Mouse (Mus musculus) gastrocnemius, adult 2 months (tissue): ENCODE data around the gene Ube2f. TPM values are rescaled to one million over a fixed set of nuclear protein-coding genes. Genes with fewer than 3 reads are reported as not detected.

Source experiments
- DNase-seq: peaks from one replicate; pipeline ENCODE4 v3.0.0; 2022
- H3K27ac ChIP-seq: fragments of 200-600 bp; 2 replicates; pipeline ENCODE4 v1.8.1; 2022; ENCODE audit warnings: mild to moderate bottlenecking
- H3K4me3 ChIP-seq: fragments of 200-600 bp; 2 replicates; pipeline ENCODE4 v1.8.1; 2022; ENCODE audit warnings: mild to moderate bottlenecking, moderate library complexity
- CTCF ChIP-seq: fragments of 200-600 bp; IDR thresholded peaks from 2 replicates; pipeline ENCODE4 v1.8.1; 2022; ENCODE audit warnings: antibody characterized with exemption, mild to moderate bottlenecking, moderate library complexity
- intact Hi-C: fragments of 180-260 bp; cut with DNase I; formaldehyde crosslinking; loops from one replicate; pipeline ENCODE4 v1.15.1; 2025
- total RNA-seq, 2 experiments: library from RNA; stranded (reverse); gene quantifications; 2 replicates each; pipeline ENCODE4 v1.2.3; 2021

Ube2f gene
- total RNA-seq, 2 experiments from 2014 or later = 52.1 to 61.6 TPM

DNA sequence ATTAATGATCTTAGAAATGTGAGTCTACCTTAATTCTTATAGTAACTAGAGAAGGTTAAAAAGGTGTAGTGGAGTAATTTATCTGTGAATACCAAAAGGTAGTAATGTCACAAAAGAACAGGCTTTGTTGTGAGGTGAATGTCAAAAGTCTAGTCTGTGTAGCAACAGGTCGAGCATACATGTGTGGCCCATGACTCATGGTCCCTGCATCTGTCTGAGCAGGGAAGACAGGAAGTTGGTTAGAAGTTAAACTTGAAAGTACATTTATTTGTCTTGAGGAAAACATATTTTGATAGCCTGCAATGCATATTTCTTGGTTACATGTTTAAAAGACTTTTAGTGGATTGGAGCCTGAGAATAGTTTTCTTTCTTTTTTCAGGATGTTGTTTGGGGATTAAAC, 29.0 kb downstream of the Ube2f start:
- intact Hi-C loops = no loop called here
- H3K27ac ChIP-seq = no peak overlapping the region
- H3K4me3 ChIP-seq = no peak overlapping the region
- no peak for DNase-seq
- no peak for TF ChIP-seq CTCF

DNA sequence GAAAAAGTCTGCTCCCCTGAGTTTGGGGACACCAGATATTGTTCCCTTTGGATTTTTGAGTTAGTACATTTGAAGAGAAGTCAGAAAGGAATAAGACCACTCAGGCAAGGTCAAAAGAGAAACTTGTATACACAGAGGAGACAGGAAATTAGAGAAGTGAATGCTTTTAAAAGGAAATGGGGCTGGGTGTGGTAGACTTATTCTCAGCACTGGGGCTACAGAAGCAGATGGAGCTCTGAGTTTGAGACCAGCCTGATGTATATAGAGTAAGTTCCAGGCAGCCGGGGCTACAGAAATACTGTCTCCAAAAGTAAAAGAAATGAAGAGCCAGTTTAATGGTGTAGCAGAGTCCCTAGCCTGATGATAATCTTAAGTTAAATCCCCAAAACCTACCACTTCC, 32.5 kb downstream of the Ube2f start:
- no peak for DNase-seq
- intact Hi-C loops = no loop called here
- no peak for TF ChIP-seq CTCF
- H3K27ac ChIP-seq = no peak overlapping the region
- H3K4me3 ChIP-seq = no peak overlapping the region

DNA sequence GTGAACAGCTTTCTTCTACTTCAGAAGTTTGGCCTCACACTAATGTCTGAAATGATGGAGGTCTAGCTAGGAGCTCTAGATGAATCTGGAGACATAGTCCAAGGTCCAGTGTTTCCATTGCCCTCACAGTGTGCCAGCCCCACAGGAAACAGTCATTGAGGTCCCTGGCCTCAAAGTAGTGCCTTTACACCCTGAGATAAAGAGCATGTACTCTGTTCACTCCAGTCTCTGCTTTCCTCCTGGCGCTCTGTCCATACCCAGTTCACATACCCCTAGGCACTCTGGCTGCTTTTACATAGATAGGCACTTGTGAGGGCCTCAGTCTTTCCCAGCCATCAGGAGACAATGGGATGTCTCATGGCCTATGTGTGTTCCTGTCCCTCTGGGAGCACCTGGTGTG, 39.3 kb downstream of the Ube2f start:
- Histone ChIP-seq H3K4me3 (no peak overlapping the region), H3K27ac (no peak overlapping the region)
- TF ChIP-seq CTCF = no peak
- intact Hi-C loops = no loop called here
- no peak for DNase-seq

DNA sequence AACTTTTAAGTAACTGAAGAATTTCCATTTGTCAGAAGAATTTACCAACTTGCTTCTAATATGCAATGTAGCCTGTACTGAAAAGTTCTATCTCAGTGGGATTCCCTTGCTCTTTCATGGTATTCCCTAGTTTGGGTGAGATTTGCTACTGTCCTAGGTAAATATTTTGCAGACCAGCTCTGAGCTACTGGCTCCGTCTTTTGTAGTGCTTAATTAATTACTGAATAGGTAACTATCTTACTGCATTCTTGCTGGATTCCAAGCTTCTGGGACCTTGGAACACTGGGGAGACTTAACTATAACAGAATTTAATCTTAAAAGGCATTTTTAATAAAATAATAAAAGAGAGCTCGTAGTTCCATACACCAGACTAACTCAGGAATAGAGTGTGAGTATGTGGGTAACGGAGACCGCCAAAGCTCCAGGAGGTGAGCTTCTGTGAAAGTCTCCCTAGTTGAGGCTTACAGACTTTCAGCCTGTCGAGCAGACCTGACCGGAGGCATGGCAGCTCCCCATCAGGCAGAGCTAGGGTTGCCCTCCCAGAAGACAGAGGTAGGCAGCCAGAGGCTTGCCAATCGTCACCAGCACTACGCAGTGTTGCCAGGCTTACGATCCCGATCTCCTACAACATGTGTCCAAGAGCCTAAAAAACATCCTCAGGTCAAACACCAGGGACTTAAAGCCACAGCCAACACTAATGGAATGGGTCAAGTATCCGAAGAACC, 42.2 kb downstream of the Ube2f start:
- no peak for TF ChIP-seq CTCF
- no peak for DNase-seq
- Histone ChIP-seq H3K27ac (no peak overlapping the region), H3K4me3 (no peak overlapping the region)
- intact Hi-C loops = no loop called here

DNA sequence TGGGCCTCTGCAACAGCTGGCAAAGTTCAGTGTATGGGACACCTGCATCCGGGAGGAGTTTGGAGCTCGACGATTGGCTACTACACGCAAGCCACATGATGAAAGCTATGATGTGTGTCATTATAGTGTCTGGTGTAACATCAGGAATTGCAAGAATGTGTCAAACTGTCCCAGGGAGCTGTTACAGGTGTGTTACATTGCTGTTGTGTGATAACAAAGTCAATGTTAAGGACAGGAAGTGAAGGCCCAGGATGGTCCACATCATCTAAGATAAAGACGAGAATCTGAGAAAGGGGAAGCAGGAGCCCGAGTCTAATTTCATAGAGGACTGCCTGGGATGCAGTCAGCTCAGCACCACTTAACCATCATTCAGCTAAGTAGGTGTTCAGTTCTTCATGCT, 45.4 kb downstream of the Ube2f start:
- H3K4me3 ChIP-seq = no peak overlapping the region
- TF ChIP-seq CTCF = no peak
- no peak for DNase-seq
- intact Hi-C loops = no loop called here
- H3K27ac ChIP-seq = no peak overlapping the region

DNA sequence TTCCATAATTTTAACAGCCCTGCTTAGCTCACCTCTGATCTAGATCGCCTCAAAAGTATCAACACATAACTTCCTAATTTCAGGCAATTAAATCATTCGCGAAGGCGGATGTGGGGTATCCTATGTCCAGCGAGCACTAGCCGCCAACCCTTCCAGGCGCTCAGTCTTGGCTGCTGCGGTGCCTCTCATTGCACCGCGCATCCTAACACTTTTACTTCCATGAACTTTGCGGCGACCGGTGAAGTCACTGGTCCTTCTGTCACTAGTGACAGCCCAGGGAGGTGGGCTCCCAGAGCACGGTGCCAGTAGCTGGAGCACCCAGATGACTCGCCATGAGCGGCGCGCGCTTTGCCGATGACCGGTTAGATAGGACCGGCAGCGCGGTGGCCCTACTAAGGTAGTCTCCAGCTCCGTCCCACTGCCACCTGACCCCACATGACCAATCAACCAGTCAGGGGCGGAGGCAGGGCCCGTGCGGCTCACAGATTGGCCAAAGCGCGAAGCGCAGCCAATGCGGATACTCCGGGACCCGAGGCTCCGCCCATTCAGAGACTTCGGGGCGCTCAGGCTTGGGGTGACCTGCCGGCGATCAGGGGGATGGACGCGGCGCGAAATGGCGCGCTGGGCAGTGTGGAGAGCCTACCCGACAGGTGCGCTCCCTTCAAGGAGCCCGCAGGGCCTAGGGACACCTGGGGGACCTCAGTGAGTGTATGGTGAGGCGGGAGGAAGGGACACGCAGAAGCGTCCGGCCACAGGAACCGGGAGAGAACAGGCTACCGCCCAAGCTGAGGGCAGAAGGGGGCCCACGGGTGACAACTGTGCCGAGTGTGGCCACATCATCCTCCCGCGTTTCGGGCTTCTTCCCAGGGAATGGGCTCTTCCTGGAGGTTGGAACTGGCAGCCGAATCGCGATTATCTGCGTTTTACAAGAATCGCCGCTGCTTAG, 48.0 kb downstream of the Ube2f start, which contains the start of gene Scly:
Gene Scly, plus strand, starts transcription at position 540 of the 946 bp plus-strand sequence.
- no peak for TF ChIP-seq CTCF
- peak; percentile 97 for DNase-seq
- intact Hi-C loops = no loop called here
- H3K4me3 ChIP-seq = peak within 1 kb of the TSS; percentile 90
- H3K27ac ChIP-seq = peak within 1 kb of the TSS; percentile 92

DNA sequence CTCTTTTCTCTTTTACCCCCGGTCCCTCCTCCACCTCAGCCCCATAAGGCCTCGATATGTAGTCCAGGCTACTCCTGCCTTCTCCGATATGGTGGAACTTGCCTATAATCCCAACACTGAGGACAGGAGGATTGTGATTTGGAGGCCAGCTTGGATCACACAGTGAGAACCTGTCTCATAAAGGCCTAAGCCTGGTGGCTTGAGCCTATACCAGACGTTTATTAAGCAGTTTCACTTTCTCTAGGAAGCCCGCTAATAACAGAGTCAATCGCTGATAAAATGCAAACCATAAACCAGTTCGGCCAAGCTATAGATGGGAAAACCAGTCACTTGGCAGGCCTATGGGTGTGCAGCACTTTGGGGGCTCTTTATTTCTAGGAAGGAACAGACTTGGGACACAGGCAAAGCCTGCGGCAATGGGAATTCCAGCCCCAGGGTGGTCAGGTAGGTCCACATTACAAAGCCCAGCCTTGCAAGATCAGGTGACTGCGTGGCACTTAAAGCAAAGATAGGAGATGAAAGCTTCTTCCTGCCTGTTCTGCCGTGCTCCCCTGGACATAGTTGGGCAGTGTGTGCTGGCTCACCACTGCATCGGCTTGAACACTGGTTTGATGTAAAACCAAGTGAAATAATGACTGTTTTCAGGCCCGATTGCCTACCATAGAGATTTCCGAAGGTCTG, 49.1 kb downstream of the Ube2f start:
- peak overlapping the region; percentile 90 for H3K4me3 ChIP-seq
- H3K27ac ChIP-seq = peak overlapping the region; percentile 92
- intact Hi-C loops = no loop called here
- no peak for TF ChIP-seq CTCF
- DNase-seq = no peak

DNA sequence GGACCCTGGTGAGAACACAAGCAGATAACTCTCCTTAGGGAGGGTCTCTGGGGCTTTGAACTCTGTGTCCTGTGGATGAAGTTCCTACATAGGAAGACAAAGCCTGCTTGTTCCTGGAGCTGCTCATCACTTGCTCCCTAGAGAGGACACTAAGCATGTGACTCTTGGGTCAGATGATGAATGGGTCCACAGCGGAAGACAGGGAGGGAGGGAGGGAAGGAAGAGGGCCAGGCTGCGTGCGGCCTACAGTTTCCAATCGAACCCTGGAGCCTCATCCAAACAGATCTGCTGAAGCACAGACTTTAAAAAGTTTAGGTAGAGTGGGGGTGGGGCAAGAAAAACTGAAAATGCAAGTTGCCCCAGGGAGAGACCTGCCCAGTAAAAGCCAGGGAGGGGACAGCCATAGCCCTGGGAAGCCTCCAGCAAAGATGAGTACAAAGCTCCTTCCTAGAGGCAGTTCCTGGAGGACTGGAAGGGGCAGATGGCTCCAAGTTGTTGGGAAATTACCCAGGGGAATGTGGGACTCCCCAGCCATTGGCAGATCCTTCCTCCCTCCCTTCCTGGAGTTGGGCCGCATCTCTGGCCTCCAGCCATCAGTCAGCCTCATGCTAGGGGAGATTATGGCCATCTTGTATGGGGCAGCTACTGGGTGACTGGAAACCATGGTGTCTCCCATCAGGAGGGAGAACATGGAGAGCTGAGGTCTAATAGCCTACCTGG, 49.8 kb downstream of the Ube2f start:
- DNase-seq = peak; percentile 69
- intact Hi-C loops = no loop called here
- no peak overlapping the region; the same call in 1 of the 2 replicates for H3K4me3 ChIP-seq
- H3K27ac ChIP-seq = peak overlapping the region; percentile 92; the same call in 1 of the 2 replicates
- no peak for TF ChIP-seq CTCF

DNA sequence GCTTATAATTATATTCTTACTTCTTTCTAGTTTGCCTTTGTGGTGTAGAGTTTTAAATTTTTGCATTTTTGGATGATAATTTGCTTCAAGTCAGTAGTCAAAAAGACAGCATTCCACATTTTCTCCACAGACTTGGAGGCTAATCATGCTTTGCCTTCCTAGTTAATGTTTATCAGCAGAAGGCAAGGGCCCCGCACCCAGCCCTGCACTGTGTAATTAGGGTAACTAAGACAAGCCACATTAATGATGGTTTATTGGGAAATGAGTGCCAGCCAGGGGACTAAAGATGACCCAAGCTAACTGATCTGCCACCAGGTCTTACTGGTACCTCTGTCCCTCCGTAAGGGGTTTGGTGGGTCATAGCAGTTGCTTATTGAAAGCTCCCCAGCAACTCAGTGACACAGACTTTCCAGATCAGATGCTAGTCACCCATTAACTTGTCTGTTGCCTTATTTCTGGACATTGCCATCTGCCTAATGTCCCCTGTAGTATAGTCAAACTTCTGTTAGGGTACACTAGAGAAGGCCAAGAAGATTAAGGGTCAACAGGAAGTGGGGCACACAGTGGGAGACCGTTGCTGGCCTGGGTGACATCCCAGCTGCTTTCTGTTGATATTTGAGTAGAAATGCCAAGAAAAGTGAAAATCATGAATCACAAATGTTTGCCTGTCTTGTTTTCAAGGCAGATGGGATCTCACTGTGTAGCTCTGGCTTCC, 51.3 kb downstream of the Ube2f start:
- no peak for TF ChIP-seq CTCF
- intact Hi-C loops = no loop called here
- Histone ChIP-seq H3K4me3 (no peak overlapping the region), H3K27ac (no peak overlapping the region)
- no peak for DNase-seq

DNA sequence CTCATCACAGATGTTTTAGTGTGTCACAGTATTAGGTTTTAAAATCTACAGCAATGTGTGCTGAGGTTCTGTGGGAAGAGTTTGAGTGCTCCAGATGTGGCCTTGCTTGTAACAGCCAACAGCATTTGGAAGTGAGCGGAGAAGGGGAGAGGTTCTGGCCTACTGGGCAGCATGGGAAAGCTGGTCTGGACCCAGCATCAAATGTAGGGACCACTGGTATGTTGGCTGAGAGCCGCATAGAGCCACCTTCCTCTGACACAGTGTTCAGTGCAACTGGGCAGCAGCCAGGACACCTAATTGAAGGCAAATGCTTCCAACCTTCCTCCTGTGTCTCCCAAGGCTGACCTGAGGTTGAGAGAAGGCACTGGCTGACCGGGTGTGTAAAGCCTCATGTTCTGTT, 51.9 kb downstream of the Ube2f start:
- Histone ChIP-seq H3K4me3 (no peak overlapping the region), H3K27ac (no peak overlapping the region)
- TF ChIP-seq CTCF = no peak
- DNase-seq = no peak
- intact Hi-C loops = no loop called here

DNA sequence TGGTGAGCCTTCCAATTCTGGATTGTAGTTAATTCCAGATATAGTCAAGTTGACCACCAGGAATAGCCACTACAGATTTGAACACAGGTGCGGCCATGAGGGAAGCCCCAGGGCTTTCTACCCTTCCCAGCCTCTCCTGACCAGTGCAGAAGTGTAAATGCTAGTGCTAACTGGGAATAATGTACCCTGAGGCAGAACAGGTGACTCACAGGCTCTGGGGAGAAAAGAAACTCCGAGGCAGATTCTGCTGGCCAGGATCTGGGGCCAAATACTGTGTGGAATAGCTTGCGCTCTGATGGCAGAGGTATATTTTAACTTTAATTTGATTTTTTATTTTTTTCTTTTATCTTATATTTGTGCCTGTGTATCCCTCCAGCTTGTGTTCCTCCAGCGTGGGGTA, 54.5 kb downstream of the Ube2f start:
- intact Hi-C loops = no loop called here
- Histone ChIP-seq H3K4me3 (no peak overlapping the region), H3K27ac (no peak overlapping the region)
- no peak for DNase-seq
- no peak for TF ChIP-seq CTCF
